Mouse (Mus musculus) forebrain, embryonic 10.5 days (tissue): Measurements from ENCODE around the gene Gpr119. TPM values are rescaled to one million over a fixed set of nuclear protein-coding genes. Genes with fewer than 3 reads are reported as not detected.

Experiments used
- DNase-seq: peaks from one replicate; pipeline ENCODE4 v3.0.0-alpha.2; 2017; ENCODE audit warnings: low spot score; ENCODE audit errors: extremely low spot score
- H3K27ac ChIP-seq: fragments of 300-500 bp; sonication (generic); 2 replicates; pipeline ENCODE4 v1.5.1; 2016; ENCODE audit warnings: mild to moderate bottlenecking
- H3K27me3 ChIP-seq: fragments of 300-500 bp; sonication (generic); 2 replicates; pipeline ENCODE4 v1.6.1; 2016; ENCODE audit warnings: mild to moderate bottlenecking; ENCODE audit not compliant: poor library complexity, severe bottlenecking
- H3K36me3 ChIP-seq: fragments of 300-500 bp; sonication (generic); replicated peaks from 2 replicates; pipeline ENCODE4 v1.6.1; 2016; ENCODE audit warnings: mild to moderate bottlenecking, moderate library complexity
- H3K4me1 ChIP-seq: fragments of 300-500 bp; sonication (generic); 2 replicates; pipeline ENCODE4 v1.6.1; 2016
- H3K4me3 ChIP-seq: fragments of 300-500 bp; sonication (generic); 2 replicates; pipeline ENCODE4 v1.5.1; 2016; ENCODE audit warnings: mild to moderate bottlenecking, moderate library complexity
- H3K9me3 ChIP-seq: fragments of 300-500 bp; sonication (generic); 2 replicates; pipeline ENCODE4 v1.6.1; 2016; ENCODE audit warnings: mild to moderate bottlenecking, moderate library complexity
- WGBS: fragments of 180-500 bp; shearing (Covaris S2); methylation state at CpG from one replicate; pipeline ENCODE4 v1.1.7; 2016; 5-methylcytosine and 5-hydroxymethylcytosine counted together
- microRNA-seq: library from miRNA; unstranded; fragments of <30 nt; microRNA quantifications from one replicate; pipeline ENCODE4, GENCODE M21; 2017
- polyA plus RNA-seq: library from polyadenylated mRNA; unstranded; fragments of >200 nt; fragmentation: Nextera tagmentation; extraction: Ambion mirVana; gene quantifications from 2 replicates; pipeline ENCODE4 v1.2.1, GENCODE M21; 2016

The Gpr119 gene
- polyA plus RNA-seq, 1 experiment from 2014 or later: not detected

GRCm38 (mm10) chrX:48623379-48624053 lies 50.8 kb downstream of the Gpr119 start, which contains the start of gene Slc25a14:
Slc25a14 (plus strand) TSS chrX:48623413.
- 12% methylated on average over 37 of the region's 38 CpGs for WGBS

DNA sequence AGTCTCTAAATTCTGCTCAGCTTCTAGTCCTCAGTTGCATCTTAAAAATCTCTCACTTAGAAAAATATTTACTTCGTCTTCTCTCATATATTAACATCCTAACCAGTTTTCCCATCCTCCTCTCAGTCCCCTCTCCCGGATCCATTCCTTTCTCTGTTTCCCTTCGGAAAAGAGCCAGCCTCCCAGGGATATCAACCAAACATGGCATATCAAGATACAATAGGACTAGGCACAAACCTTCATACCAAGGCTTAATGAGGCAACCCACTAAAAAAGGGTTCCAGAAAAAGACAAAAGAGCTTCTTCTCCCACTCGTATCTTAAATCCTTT lies 51.3 kb downstream of the Gpr119 start:
- H3K9me3 ChIP-seq: no peaks in the 10 kb centered on the region
- DNase-seq: no peak
- WGBS: 25% methylated on average over 4 of the region's 4 CpGs
- H3K27ac ChIP-seq: peak overlapping the region; percentile 89
- H3K4me1 ChIP-seq: 0 out of 2 replicates have a peak, but pooled peaks cover 4% of the 10 kb centered on the region
- H3K4me3 ChIP-seq: peak overlapping the region; percentile 67
- no peaks in the 10 kb centered on the region for H3K36me3 ChIP-seq
- no peaks in the 10 kb centered on the region for H3K27me3 ChIP-seq

More at GRCm38 (mm10) chrX:48623379-48624053, 50.8 kb downstream of the Gpr119 start, which contains the start of gene Slc25a14:
- Histone ChIP-seq H3K9me3 (no peaks in the 10 kb centered on the region), H3K27me3 (no peaks in the 10 kb centered on the region), H3K36me3 (no peaks in the 10 kb centered on the region), H3K4me3 (peak within 1 kb of the TSS; percentile 67), H3K4me1 (0 out of 2 replicates have a peak, but pooled peaks cover 4% of the 10 kb centered on the region), H3K27ac (peak within 1 kb of the TSS; percentile 89)
- peak; percentile 75 for DNase-seq

Small RNAs within 50 kb of the gene (microRNA-seq; reads per million reads assigned to microRNA genes)
- gene Gm27828: not detected

Other genes starting within 250 kb of the Gpr119 start
- gene Elf4, start 211.3 kb downstream of the Gpr119 start, polyA plus RNA-seq: 2.0 and 2.9 TPM in 2 replicates
- 85.4 and 87.8 TPM in 2 replicates for gene Aifm1, start 160.9 kb downstream of the Gpr119 start, polyA plus RNA-seq
- gene Rab33a, start 155.2 kb downstream of the Gpr119 start, polyA plus RNA-seq: 10.6 and 10.8 TPM in 2 replicates
- 20.4 and 25.2 TPM in 2 replicates for gene Zfp280c, start 80.0 kb downstream of the Gpr119 start, polyA plus RNA-seq
- 20.5 and 22.6 TPM in 2 replicates for gene Slc25a14, start 51.1 kb downstream of the Gpr119 start, polyA plus RNA-seq
- 31.2 and 32.3 TPM in 2 replicates for gene Rbmx2, start 20.5 kb upstream of the Gpr119 start, polyA plus RNA-seq
- gene Gm595, start 203.2 kb upstream of the Gpr119 start, polyA plus RNA-seq: not detected in 2 replicates